Mouse (Mus musculus): Measurements from ENCODE around the gene Rgl1. TPM values are rescaled to one million over a fixed set of nuclear protein-coding genes. Genes with fewer than 3 reads are reported as not detected.
A peak's percentile ranks its signal among the peaks of the same experiment; 100 is the strongest.

The Rgl1 gene
- total RNA-seq, 2 experiments from 2014 or later = 116 to 122 TPM

DNA sequence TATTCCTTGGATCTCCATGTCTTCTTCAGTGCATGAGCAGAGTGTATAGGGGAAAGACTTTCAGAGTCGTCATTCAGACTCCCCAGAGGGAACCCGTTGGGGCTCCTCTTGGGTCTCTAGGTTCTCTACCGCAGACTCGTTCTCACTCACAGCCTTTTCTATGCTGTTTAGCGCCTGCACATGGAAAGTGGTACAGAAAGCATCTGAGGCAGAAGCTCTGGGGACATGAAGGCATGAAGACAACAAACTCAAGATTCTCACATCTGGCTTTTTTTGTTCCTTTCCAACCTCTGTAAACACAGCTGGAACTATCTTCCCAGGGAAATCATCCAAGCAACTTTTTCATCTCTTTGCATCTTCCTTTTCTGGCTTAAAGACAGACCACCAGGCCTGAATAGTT is 260.0 kb downstream of the Rgl1 start:
- DNase-seq = no peak

- no peak for DNase-seq
Measured at GRCm38 (mm10) chr1:152499802-152500201, 266.3 kb downstream of the Rgl1 start.

DNA sequence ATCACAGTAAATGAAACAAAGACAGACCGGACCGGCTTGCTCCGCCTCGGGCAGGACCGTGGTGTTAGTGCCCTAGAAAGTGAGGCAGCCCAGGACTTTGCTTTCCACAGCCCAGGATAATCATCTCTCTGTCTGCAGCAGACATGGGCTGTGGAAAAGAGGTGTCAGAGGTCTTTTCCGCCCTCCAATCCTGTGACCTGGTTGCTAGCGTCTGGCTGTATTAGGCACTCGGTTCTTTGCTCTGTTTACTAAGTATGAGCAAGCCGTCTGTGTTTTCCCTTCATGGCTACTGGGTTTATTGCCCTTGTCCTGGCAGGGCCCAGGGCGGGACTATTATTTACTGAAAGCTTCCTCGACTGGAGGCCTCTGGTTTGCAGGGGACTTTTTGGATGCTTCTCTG is 268.6 kb downstream of the Rgl1 start:
- DNase-seq = no peak

- no peak for DNase-seq
Measured at GRCm38 (mm10) chr1:152496831-152497230, 269.3 kb downstream of the Rgl1 start.

GRCm38 (mm10) chr1:152492258-152492657 is 273.9 kb downstream of the Rgl1 start:
- DNase-seq = no peak

DNA sequence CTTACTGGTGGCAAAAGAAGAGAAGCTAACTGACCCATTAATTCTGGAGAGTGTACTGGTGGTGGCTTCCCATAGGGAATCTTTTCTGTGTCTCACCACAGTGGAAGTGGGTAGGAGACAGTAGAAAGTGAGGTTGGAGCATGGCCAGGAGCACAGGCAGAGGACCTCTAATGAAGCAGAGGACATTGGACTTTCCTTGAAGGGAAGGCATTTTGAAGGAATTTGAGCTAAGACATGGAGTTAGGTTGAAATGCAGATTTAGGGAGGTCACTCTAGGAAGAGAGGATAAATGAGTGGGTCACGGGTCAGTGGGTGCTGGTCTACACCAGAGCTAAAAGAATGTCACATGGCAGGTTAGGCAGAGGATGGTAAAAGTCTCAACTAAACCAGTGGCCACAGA is 275.3 kb downstream of the Rgl1 start:
- no peak for DNase-seq

DNA sequence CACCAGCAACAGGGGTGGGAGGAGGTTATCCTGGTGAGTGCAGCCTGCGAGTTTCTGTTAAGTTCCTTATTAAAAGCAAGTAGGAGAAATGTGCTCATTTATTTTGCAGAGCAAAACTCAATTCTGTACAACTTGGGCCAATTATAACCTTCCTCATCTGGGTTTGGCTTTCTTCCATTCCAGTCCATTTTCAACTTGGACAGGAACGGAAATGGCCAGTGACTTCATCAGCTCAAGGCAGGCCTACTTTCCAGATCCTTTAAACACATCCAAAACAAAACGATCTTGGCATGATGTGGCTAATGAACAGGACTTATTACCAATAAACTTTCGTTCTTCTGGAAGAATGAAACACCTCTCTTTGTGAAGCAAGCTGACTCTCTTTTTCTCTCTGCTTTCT is 290.0 kb downstream of the Rgl1 start:
- no peak for DNase-seq

DNA sequence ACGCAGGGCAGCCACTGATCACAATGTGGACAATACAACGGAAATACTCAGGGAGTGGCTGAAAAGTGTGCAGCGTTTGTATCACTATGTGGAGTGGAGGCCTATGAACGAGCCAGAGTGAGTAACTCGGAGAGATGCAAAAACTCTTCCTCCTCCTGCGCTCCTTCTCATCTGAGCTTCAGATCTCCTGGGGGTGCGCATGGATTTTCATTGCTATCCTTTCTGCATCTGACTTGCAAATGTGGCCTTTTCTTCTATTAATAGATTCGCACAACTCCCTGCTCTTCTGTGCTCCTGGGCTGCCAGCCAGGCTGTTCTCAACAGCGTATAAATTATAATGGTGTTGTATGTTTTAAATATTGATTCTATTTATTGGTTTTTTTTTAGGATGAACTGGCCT is 297.7 kb downstream of the Rgl1 start:
- DNase-seq = peak; percentile 38 to 60

Other genes with a start within 250 kb of the Rgl1 start
- gene Apobec4, start 15.8 kb downstream of the Rgl1 start, total RNA-seq (2021) = not detected
- 100 to 1,000 TPM; 197 to 200 TPM for gene Arpc5, start 191 bp upstream of the Rgl1 start, total RNA-seq (2021)
- 1 to 10 TPM; 3.1 to 4.9 TPM for gene Ncf2, start 33.8 kb upstream of the Rgl1 start, total RNA-seq (2021)
- gene Smg7, start 136.3 kb upstream of the Rgl1 start, total RNA-seq (2021) = 100 to 1,000 TPM in 1 of 2 experiments, 10 to 100 TPM in 1; 89.9 to 104 TPM
- 100 to 1,000 TPM; 131 to 133 TPM for gene Nmnat2, start 188.6 kb upstream of the Rgl1 start, total RNA-seq (2021)